Mouse (Mus musculus): ENCODE results near the gene Tent4a. TPM values are rescaled to one million over a fixed set of nuclear protein-coding genes. Genes with fewer than 3 reads are reported as not detected.
A peak's percentile ranks its signal among the peaks of the same experiment; 100 is the strongest.

Tent4a gene
- total and polyA plus RNA-seq, 2 experiments from 2014 or later: 4.5 to 29.3 TPM

- no peak for ATAC-seq
- Histone ChIP-seq H3K36me3 (ENCODE audit: insufficient read depth) (peaks cover 93% of the 10 kb centered on the region), H3K27me3 (ENCODE audit: insufficient read depth, low read length) (no peaks in the 10 kb centered on the region), H3K4me3 (ENCODE audit: low read depth, low read length) (no peak overlapping the region), H3K9ac (no peak overlapping the region), H3K4me1 (ENCODE audit: insufficient read depth) (no peaks in the 10 kb centered on the region), H3K27ac (ENCODE audit: low read depth, low read length) (no peak overlapping the region), H3K4me2 (ENCODE audit: low read depth) (no peak overlapping the region), H3K9me3 (ENCODE audit: low read length) (no peaks in the 10 kb centered on the region)
- DNase-seq: no peak
- TF ChIP-seq CTCF (IDR thresholded peaks at IDR 0.05; ENCODE audit: low read depth): no peak
- WGBS: 92% methylated on average over 14 of the region's 14 CpGs
These were observed 32.2 kb downstream of the Tent4a start for GRCm38 (mm10) chr13:69502157-69502750.

DNA sequence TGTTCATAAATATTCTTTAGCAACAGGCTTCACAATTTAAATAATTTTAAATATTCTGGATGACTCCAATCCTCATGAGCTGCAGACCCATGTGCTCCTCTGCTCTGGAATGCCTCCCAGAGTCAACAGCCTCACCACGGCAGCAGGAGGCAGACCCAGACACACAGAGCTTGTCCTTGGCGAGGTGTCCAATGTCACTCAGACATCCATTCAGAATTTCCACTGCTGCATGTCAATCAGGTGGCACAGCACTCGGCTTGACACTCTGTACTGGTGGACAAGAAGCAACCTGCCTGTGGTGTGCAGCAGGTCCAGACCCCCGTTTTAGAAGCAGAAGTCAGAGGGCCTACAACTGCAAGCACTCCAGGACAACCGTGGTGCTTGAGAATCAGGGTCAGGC is 36.1 kb downstream of the Tent4a start:
- WGBS: 75% methylated on average over 5 of the region's 5 CpGs
- ATAC-seq (no peak), DNase-seq (no peak)
- Histone ChIP-seq H3K9ac (no peak overlapping the region), H3K4me3 (ENCODE audit: low read depth, low read length) (no peak overlapping the region), H3K9me3 (ENCODE audit: low read length) (no peaks in the 10 kb centered on the region), H3K4me1 (ENCODE audit: insufficient read depth) (no peaks in the 10 kb centered on the region), H3K4me2 (ENCODE audit: low read depth) (no peak overlapping the region), H3K27ac (ENCODE audit: low read depth, low read length) (no peak overlapping the region), H3K36me3 (ENCODE audit: insufficient read depth) (peaks cover 72% of the 10 kb centered on the region), H3K27me3 (ENCODE audit: insufficient read depth, low read length) (no peaks in the 10 kb centered on the region)
- no peak for TF ChIP-seq CTCF (IDR thresholded peaks at IDR 0.05; ENCODE audit: low read depth)

- DNase-seq (peak; percentile 65), ATAC-seq (peak; percentile 59)
- peaks cover 20% of the 10 kb centered on the region for H3K36me3 ChIP-seq (ENCODE audit: insufficient read depth)
- H3K27ac ChIP-seq (ENCODE audit: low read depth, low read length): no peak overlapping the region
- 33% methylated on average over 7 of the region's 7 CpGs for WGBS
- H3K9me3 ChIP-seq (ENCODE audit: low read length): no peaks in the 10 kb centered on the region
- H3K4me3 ChIP-seq (ENCODE audit: low read depth, low read length): no peak overlapping the region
- no peak overlapping the region for H3K9ac ChIP-seq
- H3K27me3 ChIP-seq (ENCODE audit: insufficient read depth, low read length): peaks cover 10% of the 10 kb centered on the region; the same call in 1 of the 2 replicates
- H3K4me2 ChIP-seq (ENCODE audit: low read depth): no peak overlapping the region
- no peaks in the 10 kb centered on the region for H3K4me1 ChIP-seq (ENCODE audit: insufficient read depth)
- TF ChIP-seq CTCF (IDR thresholded peaks at IDR 0.05; ENCODE audit: low read depth): peak; percentile 75
These were observed 41.4 kb downstream of the Tent4a start for GRCm38 (mm10) chr13:69492876-69493463.

DNA sequence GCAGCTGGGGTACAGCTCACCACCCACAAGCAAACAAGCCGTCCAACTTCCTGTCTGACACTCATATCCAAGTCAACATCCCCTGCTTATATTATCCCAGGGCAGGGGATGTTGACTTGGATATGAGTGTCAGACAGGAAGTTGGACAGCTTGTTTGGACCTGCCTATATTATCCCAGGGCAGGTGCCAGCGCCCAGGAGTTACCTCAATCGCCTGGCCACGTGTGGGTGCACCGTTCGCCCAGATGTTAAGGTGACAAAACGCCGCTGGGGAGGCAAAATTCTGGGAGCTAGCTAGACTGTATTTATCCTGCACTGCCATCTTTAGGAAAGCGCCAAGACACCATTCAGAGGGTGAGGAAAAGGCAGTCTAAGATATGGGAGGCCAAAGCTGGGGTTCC is 44.6 kb downstream of the Tent4a start:
- ATAC-seq: no peak
- Histone ChIP-seq H3K36me3 (ENCODE audit: insufficient read depth) (peaks cover under 1% of the 10 kb centered on the region; the same call in 1 of the 2 replicates), H3K27ac (ENCODE audit: low read depth, low read length) (no peak overlapping the region), H3K4me1 (ENCODE audit: insufficient read depth) (no peaks in the 10 kb centered on the region), H3K9me3 (ENCODE audit: low read length) (no peaks in the 10 kb centered on the region), H3K27me3 (ENCODE audit: insufficient read depth, low read length) (peaks cover 15% of the 10 kb centered on the region; the same call in 1 of the 2 replicates), H3K4me2 (ENCODE audit: low read depth) (no peak overlapping the region), H3K4me3 (ENCODE audit: low read depth, low read length) (no peak overlapping the region), H3K9ac (no peak overlapping the region)
- DNase-seq: no peak
- TF ChIP-seq CTCF (IDR thresholded peaks at IDR 0.05; ENCODE audit: low read depth): no peak
- 83% methylated on average over 9 of the region's 9 CpGs for WGBS

DNA sequence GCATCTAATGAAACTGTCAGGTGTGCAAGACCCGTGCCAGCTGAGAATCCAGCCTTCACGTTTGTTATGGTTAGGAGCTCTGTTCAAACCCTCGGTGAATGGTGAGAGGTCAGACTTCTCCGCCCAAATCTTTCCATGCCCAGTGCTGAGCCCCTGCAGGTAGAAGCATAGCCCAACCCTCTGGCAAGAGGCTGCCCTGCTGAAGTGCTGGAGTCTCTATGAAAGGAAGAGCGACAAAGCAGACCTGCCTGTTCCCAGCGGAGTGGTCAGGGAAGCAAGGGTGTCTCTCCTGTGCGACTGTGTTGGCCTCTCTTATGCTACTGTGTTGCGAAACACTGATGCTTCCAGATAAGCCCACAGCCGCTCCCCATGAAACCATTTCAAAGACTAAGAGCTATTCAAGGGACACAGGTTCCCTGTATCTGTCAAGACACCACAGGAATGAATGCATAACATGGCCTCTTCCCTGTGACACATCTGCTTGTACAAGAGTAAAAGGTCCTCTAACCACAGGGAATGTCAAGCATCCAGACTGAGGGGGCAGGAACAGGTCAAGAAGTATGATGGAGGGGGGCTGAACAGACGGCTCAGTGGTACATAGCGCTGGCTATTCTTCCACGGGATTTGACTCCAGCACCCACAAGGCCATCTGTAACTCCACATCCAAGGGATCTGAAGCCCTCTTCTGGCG is 45.7 kb downstream of the Tent4a start:
- no peaks in the 10 kb centered on the region for H3K4me1 ChIP-seq (ENCODE audit: insufficient read depth)
- H3K9ac ChIP-seq: no peak overlapping the region
- no peaks in the 10 kb centered on the region for H3K9me3 ChIP-seq (ENCODE audit: low read length)
- peaks cover 15% of the 10 kb centered on the region; the same call in 1 of the 2 replicates for H3K27me3 ChIP-seq (ENCODE audit: insufficient read depth, low read length)
- 0 out of 2 replicates have a peak overlapping the region, but pooled peaks have one; percentile 47 for H3K4me2 ChIP-seq (ENCODE audit: low read depth)
- DNase-seq (no peak), ATAC-seq (no peak)
- H3K4me3 ChIP-seq (ENCODE audit: low read depth, low read length): no peak overlapping the region
- no peak overlapping the region for H3K27ac ChIP-seq (ENCODE audit: low read depth, low read length)
- WGBS: 36% methylated on average over 13 of the region's 13 CpGs
- TF ChIP-seq CTCF (IDR thresholded peaks at IDR 0.05; ENCODE audit: low read depth): no peak; the same call in 1 of the 2 replicates
- no peaks in the 10 kb centered on the region for H3K36me3 ChIP-seq (ENCODE audit: insufficient read depth)

DNA sequence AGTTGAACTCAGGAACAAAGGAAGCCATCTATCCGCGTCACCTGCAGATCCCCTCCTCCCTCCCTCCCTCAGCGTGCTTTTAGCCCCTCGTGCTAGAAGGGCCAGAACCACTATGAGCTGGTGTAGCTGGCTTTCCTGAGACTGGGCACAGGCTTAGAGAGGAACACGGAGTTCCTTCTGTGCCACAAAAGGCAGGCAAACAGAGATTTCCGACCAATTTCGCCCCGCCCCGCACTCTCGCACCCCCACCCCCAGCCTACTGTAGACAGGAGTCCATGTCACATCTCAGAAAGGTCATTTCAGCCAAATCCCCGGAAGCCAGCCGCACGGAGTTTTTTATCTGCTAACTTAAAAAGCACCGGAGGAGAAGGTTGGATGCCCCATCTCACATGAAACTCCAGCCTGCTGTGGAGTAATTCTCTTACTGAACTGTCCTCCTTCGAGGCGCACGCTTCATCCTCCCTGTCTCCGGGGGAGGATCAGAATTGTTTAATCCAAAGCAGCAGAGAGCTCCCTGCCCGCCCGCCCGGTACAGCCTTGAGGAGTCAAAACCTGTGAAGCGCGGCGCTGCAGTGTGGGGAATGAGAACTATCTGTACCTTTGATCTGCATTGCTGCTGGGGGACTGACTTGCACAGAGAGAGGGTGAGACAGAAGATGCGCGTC is 46.7 kb downstream of the Tent4a start:
- peak overlapping the region; percentile 47 for H3K4me2 ChIP-seq (ENCODE audit: low read depth)
- no peaks in the 10 kb centered on the region for H3K36me3 ChIP-seq (ENCODE audit: insufficient read depth)
- peak overlapping the region; percentile 31; the same call in 1 of the 2 replicates for H3K9ac ChIP-seq
- DNase-seq: peak; percentile 17
- peak; percentile 18; the same call in 1 of the 2 replicates for ATAC-seq
- peak overlapping the region; percentile 27 for H3K4me3 ChIP-seq (ENCODE audit: low read depth, low read length)
- H3K27me3 ChIP-seq (ENCODE audit: insufficient read depth, low read length): peaks cover 15% of the 10 kb centered on the region; the same call in 1 of the 2 replicates
- no peaks in the 10 kb centered on the region for H3K9me3 ChIP-seq (ENCODE audit: low read length)
- no peak overlapping the region for H3K27ac ChIP-seq (ENCODE audit: low read depth, low read length)
- WGBS: 2% methylated on average over 26 of the region's 26 CpGs
- no peak for TF ChIP-seq CTCF (IDR thresholded peaks at IDR 0.05; ENCODE audit: low read depth)
- no peaks in the 10 kb centered on the region for H3K4me1 ChIP-seq (ENCODE audit: insufficient read depth)
